In the genomic region with DNA sequence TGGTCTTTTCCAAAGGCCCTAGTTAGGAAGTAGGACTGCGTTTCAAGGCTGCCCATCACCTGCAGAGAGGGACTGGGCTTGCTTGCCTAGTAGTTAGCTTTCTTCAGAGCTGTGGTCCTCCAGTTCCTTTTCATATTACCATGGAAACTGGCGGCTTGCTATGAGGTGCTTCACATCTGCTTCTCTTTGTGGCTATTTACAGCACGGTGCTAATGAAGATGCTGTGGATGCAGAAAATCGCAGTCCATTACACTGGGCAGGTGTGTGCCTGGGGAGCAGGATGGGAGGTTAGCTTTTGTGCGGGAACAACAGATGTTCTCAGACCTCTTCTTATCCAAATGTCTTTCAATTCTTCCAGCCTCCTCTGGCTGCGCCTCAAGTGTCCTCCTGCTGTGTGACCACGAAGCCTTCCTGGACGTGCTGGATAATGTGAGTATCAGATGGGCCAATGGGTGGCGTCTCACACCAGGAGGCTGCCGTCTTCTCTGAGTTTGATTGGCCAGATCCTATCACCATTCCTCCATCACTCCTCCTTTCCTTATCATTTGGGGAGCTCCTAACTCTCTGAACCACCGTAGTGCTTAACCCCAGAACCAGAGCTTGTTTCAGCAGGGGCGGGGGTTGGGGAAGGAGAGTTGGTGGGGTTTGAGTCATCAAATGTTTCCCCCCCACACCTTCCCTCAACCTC, we compare ENCODE assay signal across 18 mouse cellular contexts. TPM values are rescaled to one million over a fixed set of nuclear protein-coding genes. Genes with fewer than 3 reads are reported as not detected.
DNase-seq lines count a peak whose midpoint lies in the region; ATAC-seq lines count a peak whose summit lies in the region.
"Had no signal": no experiment of that assay in that cellular context is flagged by ENCODE, and none has a peak within 500 bp of the region (broad histone marks: within the 10 kb centered on the region; RNA-seq: fewer than 3 reads in every experiment).

No protein-coding gene starts in this region.

- no peak overlapping the region for H3K4me2 ChIP-seq in midbrain, embryonic 13.5 days (replicated peaks)
- H3K4me2 ChIP-seq in hindbrain, embryonic 16.5 days (ENCODE audit: low read length), result no peak overlapping the region
- no peak overlapping the region for H3K4me2 ChIP-seq in stomach, embryonic 16.5 days (ENCODE audit: low read depth, low read length)
- H3K4me2 ChIP-seq: intestine, embryonic 15.5 days; kidney, embryonic 15.5 days; neural tube, embryonic 12.5 days had no signal

- H3K9ac ChIP-seq in midbrain, embryonic 13.5 days (replicated peaks), result no peak overlapping the region
- H3K9ac ChIP-seq in hindbrain, embryonic 16.5 days (ENCODE audit: low read depth, low read length), result no peak overlapping the region; the same call in 1 of the 2 replicates
- H3K9ac ChIP-seq in stomach, embryonic 16.5 days (ENCODE audit: low read length), result no peak overlapping the region
- H3K9ac ChIP-seq: intestine, embryonic 15.5 days; kidney, embryonic 15.5 days; neural tube, embryonic 12.5 days had no signal

- no peaks in the 10 kb centered on the region for H3K9me3 ChIP-seq in midbrain, embryonic 13.5 days
- no peaks in the 10 kb centered on the region for H3K9me3 ChIP-seq in midbrain, embryonic 10.5 days (replicated peaks)
- H3K9me3 ChIP-seq in hindbrain, embryonic 16.5 days (ENCODE audit: control insufficient read depth, low read length), result no peaks in the 10 kb centered on the region
- H3K9me3 ChIP-seq in stomach, embryonic 16.5 days (replicated peaks; ENCODE audit: control insufficient read depth, low read length), result no peaks in the 10 kb centered on the region
- H3K9me3 ChIP-seq: embryonic facial prominence, embryonic 10.5 days; heart, embryonic 10.5 days; intestine, embryonic 15.5 days; kidney, embryonic 15.5 days; neural tube, embryonic 12.5 days had no signal

- no peak for DNase-seq in midbrain, embryonic 10.5 days (ENCODE audit: low spot score)
- peak; percentile 41 for DNase-seq in brain, adult 2 months (ENCODE audit: low read depth, low spot score)
- DNase-seq in lung, postnatal 36 days, result no peak
- no peak for DNase-seq in layer of hippocampus, adult 9-10 months (ENCODE audit: low spot score)
- DNase-seq: cerebellum, postnatal 25 days; gastrocnemius, postnatal 25 days; left cerebral cortex, postnatal 4 days; lung, adult 18-20 months; thymus, postnatal 36 days had no signal

- H3K36me3 ChIP-seq in midbrain, embryonic 13.5 days, result no peaks in the 10 kb centered on the region
- H3K36me3 ChIP-seq in midbrain, embryonic 10.5 days, result no peaks in the 10 kb centered on the region
- H3K36me3 ChIP-seq in hindbrain, embryonic 16.5 days (ENCODE audit: control insufficient read depth, insufficient read depth, low read length), result no peaks in the 10 kb centered on the region
- H3K36me3 ChIP-seq in stomach, embryonic 16.5 days (ENCODE audit: control insufficient read depth, insufficient read depth, low read length), result no peaks in the 10 kb centered on the region
- H3K36me3 ChIP-seq: embryonic facial prominence, embryonic 10.5 days; heart, embryonic 10.5 days; intestine, embryonic 15.5 days; kidney, embryonic 15.5 days; neural tube, embryonic 12.5 days had no signal

- H3K27ac ChIP-seq in midbrain, embryonic 13.5 days, result no peak overlapping the region
- H3K27ac ChIP-seq in midbrain, embryonic 10.5 days (replicated peaks), result no peak overlapping the region
- H3K27ac ChIP-seq in hindbrain, embryonic 16.5 days (ENCODE audit: low read depth, low read length), result no peak overlapping the region
- H3K27ac ChIP-seq in stomach, embryonic 16.5 days (ENCODE audit: low read length), result peak overlapping the region; percentile 77; the same call in 1 of the 2 replicates
- H3K27ac ChIP-seq: embryonic facial prominence, embryonic 10.5 days; heart, embryonic 10.5 days; kidney, embryonic 15.5 days; neural tube, embryonic 12.5 days had no signal

- H3K4me3 ChIP-seq in midbrain, embryonic 13.5 days (replicated peaks), result no peak overlapping the region
- H3K4me3 ChIP-seq in midbrain, embryonic 10.5 days, result no peak overlapping the region
- no peak overlapping the region for H3K4me3 ChIP-seq in hindbrain, embryonic 16.5 days (ENCODE audit: low read length)
- H3K4me3 ChIP-seq in stomach, embryonic 16.5 days (replicated peaks; ENCODE audit: low read length), result no peak overlapping the region
- H3K4me3 ChIP-seq: embryonic facial prominence, embryonic 10.5 days; heart, embryonic 10.5 days; intestine, embryonic 15.5 days; kidney, embryonic 15.5 days; neural tube, embryonic 12.5 days had no signal

- H3K27me3 ChIP-seq in midbrain, embryonic 13.5 days, result peaks cover 18% of the 10 kb centered on the region
- peaks cover 64% of the 10 kb centered on the region for H3K27me3 ChIP-seq in midbrain, embryonic 10.5 days (ENCODE audit: low read depth, poor library complexity, severe bottlenecking)
- H3K27me3 ChIP-seq in hindbrain, embryonic 16.5 days (replicated peaks; ENCODE audit: control insufficient read depth, insufficient read depth, low read length), result peaks cover 2% of the 10 kb centered on the region; the same call in 1 of the 2 replicates
- no peaks in the 10 kb centered on the region for H3K27me3 ChIP-seq in stomach, embryonic 16.5 days (ENCODE audit: control insufficient read depth, insufficient read depth, low read length)

- H3K4me1 ChIP-seq in midbrain, embryonic 13.5 days (replicated peaks), result peaks cover 6% of the 10 kb centered on the region; the same call in 1 of the 2 replicates
- H3K4me1 ChIP-seq in midbrain, embryonic 10.5 days, result peaks cover 28% of the 10 kb centered on the region
- H3K4me1 ChIP-seq in hindbrain, embryonic 16.5 days (ENCODE audit: control insufficient read depth, insufficient read depth, low read depth, low read length), result peaks cover 3% of the 10 kb centered on the region; the same call in 1 of the 2 replicates
- H3K4me1 ChIP-seq in stomach, embryonic 16.5 days (ENCODE audit: control insufficient read depth, insufficient read depth, low read length), result peaks cover 10% of the 10 kb centered on the region; the same call in 1 of the 2 replicates

- WGBS in midbrain, embryonic 13.5 days, result 20% methylated on average over 12 of the region's 12 CpGs
- 16% methylated on average over 12 of the region's 12 CpGs for WGBS in midbrain, embryonic 10.5 days
- 15% methylated on average over 12 of the region's 12 CpGs for WGBS in hindbrain, embryonic 16.5 days
- 33% methylated on average over 12 of the region's 12 CpGs for WGBS in stomach, embryonic 16.5 days

- peak; percentile 48; the same call in 1 of the 2 replicates for ATAC-seq in midbrain, embryonic 13.5 days
- ATAC-seq in hindbrain, embryonic 16.5 days, result peak; percentile 67
- no peak for ATAC-seq in stomach, embryonic 16.5 days (ENCODE audit: insufficient read depth, low FRiP score)
- ATAC-seq: intestine, embryonic 15.5 days had no signal

RNA-seq across cellular contexts. Expression of a gene that starts 10.5 kb away (rescaled TPM):
- polyA plus RNA-seq in midbrain, embryonic 13.5 days (2015; fragmentation: Nextera tagmentation; extraction: Ambion mirVana), result 0.58 and 0.59 TPM in 2 replicates
- polyA plus RNA-seq in midbrain, embryonic 10.5 days (2016; fragmentation: Nextera tagmentation; extraction: Ambion mirVana), result 0.06 and 0.29 TPM in 2 replicates
- 2.5 and 2.8 TPM in 2 replicates for polyA plus RNA-seq in hindbrain, embryonic 16.5 days (2015; fragmentation: Nextera tagmentation; extraction: Ambion mirVana)
- 8.0 and 10.5 TPM in 2 replicates for polyA plus RNA-seq in stomach, embryonic 16.5 days (2015; fragmentation: Nextera tagmentation; extraction: Ambion mirVana)

RNA-seq across cellular contexts. Expression of a gene that starts 15.8 kb away (rescaled TPM):
- 33.9 and 36.7 TPM in 2 replicates for polyA plus RNA-seq in midbrain, embryonic 13.5 days (2015; fragmentation: Nextera tagmentation; extraction: Ambion mirVana)
- polyA plus RNA-seq in midbrain, embryonic 10.5 days (2016; fragmentation: Nextera tagmentation; extraction: Ambion mirVana), result 50.6 and 57.3 TPM in 2 replicates
- polyA plus RNA-seq in hindbrain, embryonic 16.5 days (2015; fragmentation: Nextera tagmentation; extraction: Ambion mirVana), result 43.4 and 44.3 TPM in 2 replicates
- 54.6 and 60.2 TPM in 2 replicates for polyA plus RNA-seq in stomach, embryonic 16.5 days (2015; fragmentation: Nextera tagmentation; extraction: Ambion mirVana)

RNA-seq across cellular contexts. Expression of a gene that starts 27.9 kb away (rescaled TPM):
- polyA plus RNA-seq in midbrain, embryonic 13.5 days (2015; fragmentation: Nextera tagmentation; extraction: Ambion mirVana), result 10.1 and 10.6 TPM in 2 replicates
- polyA plus RNA-seq in midbrain, embryonic 10.5 days (2016; fragmentation: Nextera tagmentation; extraction: Ambion mirVana), result 16.6 and 20.0 TPM in 2 replicates
- 20.4 and 22.4 TPM in 2 replicates for polyA plus RNA-seq in hindbrain, embryonic 16.5 days (2015; fragmentation: Nextera tagmentation; extraction: Ambion mirVana)
- polyA plus RNA-seq in stomach, embryonic 16.5 days (2015; fragmentation: Nextera tagmentation; extraction: Ambion mirVana), result 7.0 and 9.2 TPM in 2 replicates

RNA-seq across cellular contexts. Expression of a gene that starts 35.0 kb away (rescaled TPM):
- 0.71 and 0.81 TPM in 2 replicates for polyA plus RNA-seq in midbrain, embryonic 13.5 days (2015; fragmentation: Nextera tagmentation; extraction: Ambion mirVana)
- polyA plus RNA-seq in midbrain, embryonic 10.5 days (2016; fragmentation: Nextera tagmentation; extraction: Ambion mirVana), result 0.36 and 0.64 TPM in 2 replicates
- 0.85 and 1.1 TPM in 2 replicates for polyA plus RNA-seq in hindbrain, embryonic 16.5 days (2015; fragmentation: Nextera tagmentation; extraction: Ambion mirVana)
- 0.85 and 1.2 TPM in 2 replicates for polyA plus RNA-seq in stomach, embryonic 16.5 days (2015; fragmentation: Nextera tagmentation; extraction: Ambion mirVana)

RNA-seq across cellular contexts. Expression of a gene that starts 45.1 kb away (rescaled TPM):
- 0.15 and 0.16 TPM in 2 replicates for polyA plus RNA-seq in midbrain, embryonic 13.5 days (2015; fragmentation: Nextera tagmentation; extraction: Ambion mirVana)
- polyA plus RNA-seq in midbrain, embryonic 10.5 days (2016; fragmentation: Nextera tagmentation; extraction: Ambion mirVana), result 0.15 and 0.21 TPM in 2 replicates
- 0.06 and 0.10 TPM in 2 replicates for polyA plus RNA-seq in hindbrain, embryonic 16.5 days (2015; fragmentation: Nextera tagmentation; extraction: Ambion mirVana)
- polyA plus RNA-seq in stomach, embryonic 16.5 days (2015; fragmentation: Nextera tagmentation; extraction: Ambion mirVana), result 0.07 and 0.09 TPM in 2 replicates
- polyA plus RNA-seq: liver, adult 2 months had no signal
